Mouse (Mus musculus) heart, embryonic 11.5 days (tissue): ENCODE results near the gene 2010300C02Rik. TPM values are rescaled to one million over a fixed set of nuclear protein-coding genes. Genes with fewer than 3 reads are reported as not detected.

Experiments used
- ATAC-seq: fragments of 200-750 bp; cut with Nextera tagmentation; replicated peaks from 2 replicates; pipeline ENCODE4 v1.8.0; 2017; ENCODE audit warnings: moderate library complexity; ENCODE audit not compliant: insufficient number of reproducible peaks, low FRiP score, low TSS enrichment
- H3K27ac ChIP-seq: fragments of 300-500 bp; sonication (generic); 2 replicates; pipeline ENCODE4 v1.5.1; 2014; ENCODE audit warnings: mild to moderate bottlenecking, low read depth, low read length
- H3K27me3 ChIP-seq: fragments of 300-500 bp; sonication (generic); 2 replicates; pipeline ENCODE4 v1.6.1; 2014; ENCODE audit warnings: mild to moderate bottlenecking, low read length, mixed read lengths; ENCODE audit not compliant: control insufficient read depth, insufficient read depth
- H3K36me3 ChIP-seq: fragments of 300-500 bp; sonication (generic); 2 replicates; pipeline ENCODE4 v1.6.1; 2014; ENCODE audit warnings: mild to moderate bottlenecking, low read length, moderate library complexity, mixed read lengths; ENCODE audit not compliant: control insufficient read depth, insufficient read depth
- H3K4me1 ChIP-seq: fragments of 300-500 bp; sonication (generic); 2 replicates; pipeline ENCODE4 v1.6.1; 2014; ENCODE audit warnings: low read length; ENCODE audit not compliant: control insufficient read depth, insufficient read depth
- H3K4me2 ChIP-seq: fragments of 300-500 bp; sonication (generic); 2 replicates; pipeline ENCODE4 v1.6.1; 2014; ENCODE audit warnings: mild to moderate bottlenecking, moderate library complexity
- H3K4me3 ChIP-seq: fragments of 300-500 bp; sonication (generic); 2 replicates; pipeline ENCODE4 v1.5.1; 2014; ENCODE audit warnings: low read depth, low read length
- H3K9ac ChIP-seq: fragments of 300-500 bp; sonication (generic); 2 replicates; pipeline ENCODE4 v1.6.1; 2014; ENCODE audit warnings: mild to moderate bottlenecking, low read depth, low read length, moderate library complexity
- H3K9me3 ChIP-seq: fragments of 300-500 bp; sonication (generic); replicated peaks from 2 replicates; pipeline ENCODE4 v1.6.1; 2016; ENCODE audit warnings: low read length; ENCODE audit not compliant: control insufficient read depth
- WGBS: fragments of 180-500 bp; shearing (Covaris S2); extraction: QIAGEN DNeasy Blood & Tissue Kit; methylation state at CpG from one replicate; pipeline ENCODE4 v1.1.7; 2014; ENCODE audit not compliant: insufficient replicate concordance; 5-methylcytosine and 5-hydroxymethylcytosine counted together
- polyA plus RNA-seq: library from polyadenylated mRNA; unstranded; fragments of >200 nt; fragmentation: Nextera tagmentation; extraction: Ambion mirVana; gene quantifications from 2 replicates; pipeline ENCODE4 v1.2.1, GENCODE M21; 2014

Gene 2010300C02Rik
- 2.8 and 3.7 TPM in 2 replicates for polyA plus RNA-seq

DNA sequence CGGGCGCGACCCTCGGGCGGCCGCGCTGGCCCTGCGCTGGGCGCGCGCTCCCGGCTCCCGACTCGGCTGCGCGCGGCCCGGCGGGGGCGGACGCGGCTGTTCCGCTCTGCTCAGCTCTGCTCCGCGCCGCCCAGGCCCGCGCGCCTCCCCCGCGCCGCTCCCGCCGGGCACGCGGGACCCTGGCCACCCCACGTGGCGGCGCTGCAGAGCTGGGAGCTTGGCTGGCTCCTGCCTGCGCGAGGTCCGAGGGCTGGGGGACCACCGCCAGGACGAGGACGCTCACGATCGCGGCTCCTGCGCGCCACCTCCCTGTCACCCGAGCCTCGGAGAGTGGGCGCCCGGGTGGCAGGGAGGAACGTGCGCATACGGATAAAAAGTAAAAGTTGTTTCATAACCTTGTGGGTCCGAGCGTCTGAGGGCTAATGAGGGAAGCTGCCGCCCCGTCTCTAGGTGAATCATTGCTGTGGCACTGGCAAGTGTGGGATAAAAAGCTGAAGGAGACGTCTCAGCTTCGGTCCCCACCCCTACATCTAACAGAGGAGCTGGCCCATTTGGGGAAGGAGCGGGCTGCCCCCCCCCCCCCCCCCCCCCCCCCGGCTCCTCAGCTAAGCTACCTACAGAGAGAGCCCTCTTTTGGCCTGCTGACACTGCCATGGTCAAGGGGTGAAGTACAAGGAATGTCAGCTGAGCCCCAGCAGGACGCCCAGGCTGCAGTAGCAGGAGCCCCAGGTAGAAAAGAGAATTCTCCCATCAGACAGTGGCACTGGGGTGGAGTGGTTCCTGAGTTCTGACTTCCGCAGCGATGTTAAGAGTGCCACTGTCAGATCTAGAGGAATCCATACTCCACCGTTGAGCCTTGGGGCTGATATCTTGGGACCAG is at the start of gene 2010300C02Rik:
Gene 2010300C02Rik, minus strand, starts transcription at position 325 of the 880 bp plus-strand sequence.
- Histone ChIP-seq H3K27ac (no peak within 1 kb of the TSS), H3K4me1 (no peaks in the 10 kb centered on the region)
- peak; percentile 74 for ATAC-seq

DNA sequence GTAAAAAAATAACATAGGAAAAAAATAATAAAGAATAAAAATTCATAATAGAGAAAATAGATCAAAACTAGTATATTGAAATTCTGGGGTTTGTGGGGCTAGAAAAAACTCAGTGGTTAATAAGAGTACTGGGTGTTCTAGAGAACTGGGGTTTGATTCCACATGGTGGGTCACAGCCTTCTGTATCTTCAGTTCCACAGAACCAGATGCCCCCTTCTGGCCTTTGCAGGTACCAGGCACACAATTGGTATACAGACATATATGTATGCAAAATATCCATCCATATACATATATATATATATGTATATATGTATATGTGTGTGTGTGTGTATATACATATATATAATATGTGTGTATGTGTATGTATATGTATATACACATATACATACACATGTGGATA is 39.5 kb upstream of the 2010300C02Rik start:
- Histone ChIP-seq H3K4me2 (no peak overlapping the region), H3K27ac (no peak overlapping the region)
- no peak for ATAC-seq

More for the DNA sequence above, at the start of gene 2010300C02Rik:
- no peaks in the 10 kb centered on the region for H3K9me3 ChIP-seq
- peaks cover 17% of the 10 kb centered on the region for H3K27me3 ChIP-seq
- peak within 1 kb of the TSS; percentile 59 for H3K4me3 ChIP-seq
- 1% methylated on average over 65 of the region's 69 CpGs for WGBS
- H3K9ac ChIP-seq = peak within 1 kb of the TSS; percentile 68
- H3K36me3 ChIP-seq = no peaks in the 10 kb centered on the region
- H3K4me2 ChIP-seq = peak within 1 kb of the TSS; percentile 98

DNA sequence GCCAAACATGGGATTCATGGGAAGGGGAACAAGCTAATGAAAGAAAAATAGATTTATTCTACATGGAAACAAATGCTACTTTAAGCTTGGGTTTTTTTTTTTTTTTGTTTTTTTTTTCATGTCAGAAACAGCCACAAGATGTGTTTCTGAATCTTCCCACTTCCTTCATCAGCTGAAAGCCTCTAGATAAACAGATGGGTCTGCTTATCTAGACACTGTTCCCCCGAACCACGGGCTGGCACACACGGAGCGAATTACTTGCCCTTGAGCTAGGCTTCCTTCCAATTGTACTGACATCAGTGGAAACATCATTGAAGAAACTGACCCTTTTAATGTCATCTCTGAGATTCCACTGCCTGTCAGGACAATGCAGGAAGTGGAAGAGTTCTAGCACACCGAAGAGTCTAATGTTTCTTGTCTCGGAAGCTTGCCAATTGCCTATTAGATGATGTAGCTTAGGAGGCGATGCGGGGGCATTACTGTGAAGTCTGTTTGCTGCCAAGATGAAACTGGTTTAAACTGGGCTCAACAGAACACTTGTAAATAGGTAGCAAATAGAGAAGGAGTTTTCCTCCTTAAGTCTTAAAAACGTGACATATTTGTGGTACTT is 24.9 kb upstream of the 2010300C02Rik start:
- H3K4me1 ChIP-seq = no peaks in the 10 kb centered on the region

More for the DNA sequence above, 39.5 kb upstream of the 2010300C02Rik start:
- H3K4me1 ChIP-seq = no peaks in the 10 kb centered on the region
- no peaks in the 10 kb centered on the region for H3K36me3 ChIP-seq
- no peaks in the 10 kb centered on the region for H3K9me3 ChIP-seq
- no peak overlapping the region for H3K4me3 ChIP-seq
- H3K9ac ChIP-seq = no peak overlapping the region
- no peaks in the 10 kb centered on the region for H3K27me3 ChIP-seq

DNA sequence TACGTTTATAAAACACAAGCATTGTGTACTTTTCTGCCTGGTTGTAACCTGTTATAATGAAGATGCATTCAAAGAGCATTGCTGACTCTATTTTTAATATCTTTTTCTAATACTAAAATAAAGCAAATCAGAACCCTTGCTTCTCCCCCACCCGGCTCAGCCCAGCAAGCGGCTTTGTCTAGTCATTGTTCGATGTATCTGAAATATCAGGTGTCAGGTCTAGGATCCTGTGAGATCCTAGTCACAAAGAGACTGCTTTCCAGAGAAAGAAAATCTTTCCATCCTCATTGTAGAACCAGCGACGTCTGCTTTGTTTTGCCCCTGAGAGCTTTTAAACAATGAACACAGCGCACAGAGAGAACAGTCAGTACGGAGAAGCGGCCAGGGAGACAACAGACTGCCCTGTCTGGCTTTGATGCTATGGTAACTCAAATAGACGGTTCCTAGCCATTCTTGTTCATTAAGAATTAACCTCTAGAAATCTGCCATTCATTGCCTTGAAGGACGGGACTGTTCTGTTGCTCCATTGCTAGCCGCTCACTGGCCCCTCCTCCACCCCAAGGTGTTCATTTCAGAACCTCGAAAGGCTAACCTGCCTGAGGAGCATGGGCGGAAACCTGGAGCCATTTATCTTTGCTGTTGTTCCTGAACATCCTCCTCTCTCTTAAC is 22.9 kb upstream of the 2010300C02Rik start:
- H3K4me2 ChIP-seq = no peak overlapping the region
- no peak for ATAC-seq
- H3K4me3 ChIP-seq = no peak overlapping the region
- H3K36me3 ChIP-seq = no peaks in the 10 kb centered on the region
- no peaks in the 10 kb centered on the region for H3K4me1 ChIP-seq
- 0 out of 2 replicates have a peak, but pooled peaks cover 2% of the 10 kb centered on the region for H3K9me3 ChIP-seq
- H3K9ac ChIP-seq = no peak overlapping the region
- 70% methylated on average over 14 of the region's 14 CpGs for WGBS
- H3K27ac ChIP-seq = no peak overlapping the region
- H3K27me3 ChIP-seq = no peaks in the 10 kb centered on the region

More for the DNA sequence above, 24.9 kb upstream of the 2010300C02Rik start:
- Histone ChIP-seq H3K27me3 (no peaks in the 10 kb centered on the region), H3K9ac (no peak overlapping the region), H3K27ac (no peak overlapping the region), H3K9me3 (0 out of 2 replicates have a peak, but pooled peaks cover 2% of the 10 kb centered on the region), H3K4me2 (no peak overlapping the region), H3K36me3 (no peaks in the 10 kb centered on the region), H3K4me3 (no peak overlapping the region)
- WGBS = 70% methylated on average over 9 of the region's 9 CpGs
- no peak for ATAC-seq

DNA sequence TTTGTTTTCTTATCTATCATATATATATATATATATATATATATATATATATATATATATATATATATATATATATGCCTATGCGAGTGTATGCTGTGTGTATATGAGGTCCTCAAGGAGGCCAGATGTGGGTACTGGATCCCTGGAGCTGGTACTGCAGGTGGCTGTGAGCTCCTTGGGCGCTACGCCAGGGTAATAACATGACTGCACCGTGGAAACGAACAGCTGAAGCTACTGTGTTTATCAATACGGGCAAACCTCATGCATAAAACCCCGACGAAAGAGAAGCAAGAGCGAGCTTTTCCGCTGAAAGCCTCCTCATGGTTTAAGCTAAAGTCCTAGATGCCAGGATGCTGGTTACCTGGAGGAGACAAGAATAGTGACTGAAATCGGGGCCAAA is 22.2 kb upstream of the 2010300C02Rik start:
- Histone ChIP-seq H3K4me1 (no peaks in the 10 kb centered on the region), H3K4me2 (no peak overlapping the region)
- WGBS = 86% methylated on average over 11 of the region's 11 CpGs

DNA sequence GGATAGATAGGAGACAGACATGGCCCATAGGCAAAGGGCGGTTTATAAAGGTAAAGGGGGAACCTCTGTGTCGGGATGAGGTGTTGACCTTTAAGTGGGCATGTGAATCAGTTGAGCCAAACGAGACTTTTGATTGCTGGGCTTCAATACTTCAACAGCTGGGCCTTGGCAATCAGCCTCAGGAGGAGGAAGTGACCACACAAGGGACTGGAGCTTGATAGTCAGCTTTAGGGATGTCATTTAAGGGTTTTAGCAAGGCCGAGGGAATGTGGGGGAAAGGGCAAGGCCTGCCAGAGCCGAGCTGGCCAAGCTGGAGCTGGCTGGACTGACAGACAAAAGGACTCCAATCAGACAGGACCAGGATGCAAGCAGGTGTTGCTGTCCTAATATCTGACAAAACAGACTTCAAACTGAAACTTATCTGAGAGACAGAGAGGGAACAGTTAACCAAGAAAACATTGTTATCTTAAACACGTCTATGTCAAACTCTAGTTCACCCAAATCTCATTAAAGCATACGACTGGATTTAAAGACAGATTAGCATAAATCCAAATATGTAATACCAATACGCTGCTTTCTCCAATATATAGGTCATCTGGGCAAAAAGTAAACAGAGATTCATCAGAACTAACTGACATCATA is 20.4 kb upstream of the 2010300C02Rik start:
- Histone ChIP-seq H3K4me3 (no peak overlapping the region), H3K27ac (no peak overlapping the region), H3K9ac (no peak overlapping the region), H3K36me3 (no peaks in the 10 kb centered on the region), H3K4me1 (no peaks in the 10 kb centered on the region), H3K9me3 (no peaks in the 10 kb centered on the region), H3K27me3 (no peaks in the 10 kb centered on the region), H3K4me2 (no peak overlapping the region)
- no peak for ATAC-seq
- WGBS = 62% methylated on average over 8 of the region's 8 CpGs

More for the DNA sequence above, 22.2 kb upstream of the 2010300C02Rik start:
- Histone ChIP-seq H3K9me3 (0 out of 2 replicates have a peak, but pooled peaks cover 2% of the 10 kb centered on the region), H3K27ac (no peak overlapping the region), H3K27me3 (no peaks in the 10 kb centered on the region), H3K36me3 (no peaks in the 10 kb centered on the region), H3K4me3 (no peak overlapping the region), H3K9ac (no peak overlapping the region)
- no peak for ATAC-seq

DNA sequence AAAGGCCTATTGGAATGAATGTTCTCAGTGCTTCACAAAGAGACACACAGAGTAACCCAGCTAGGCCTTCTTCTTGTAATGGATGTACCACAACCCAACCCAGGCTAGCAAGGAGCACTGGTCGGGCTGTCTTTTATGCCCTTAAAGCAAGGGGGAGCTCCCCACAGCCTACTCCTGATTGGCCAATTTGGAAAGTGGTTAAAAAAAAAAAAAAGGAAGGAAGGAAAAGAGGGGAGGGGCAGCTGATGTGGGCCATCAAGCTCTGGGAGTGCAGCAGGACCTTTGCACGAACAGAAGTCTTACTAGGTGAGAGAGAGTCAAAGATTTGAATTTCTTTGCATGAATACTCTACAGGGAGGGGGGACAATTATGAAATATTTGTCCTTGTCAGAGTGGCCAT is 19.0 kb upstream of the 2010300C02Rik start:
- Histone ChIP-seq H3K36me3 (no peaks in the 10 kb centered on the region), H3K27me3 (no peaks in the 10 kb centered on the region), H3K9ac (no peak overlapping the region), H3K4me2 (no peak overlapping the region), H3K27ac (no peak overlapping the region), H3K4me1 (no peaks in the 10 kb centered on the region), H3K9me3 (no peaks in the 10 kb centered on the region), H3K4me3 (no peak overlapping the region)
- WGBS = 58% methylated on average over 2 of the region's 2 CpGs
- ATAC-seq = no peak

DNA sequence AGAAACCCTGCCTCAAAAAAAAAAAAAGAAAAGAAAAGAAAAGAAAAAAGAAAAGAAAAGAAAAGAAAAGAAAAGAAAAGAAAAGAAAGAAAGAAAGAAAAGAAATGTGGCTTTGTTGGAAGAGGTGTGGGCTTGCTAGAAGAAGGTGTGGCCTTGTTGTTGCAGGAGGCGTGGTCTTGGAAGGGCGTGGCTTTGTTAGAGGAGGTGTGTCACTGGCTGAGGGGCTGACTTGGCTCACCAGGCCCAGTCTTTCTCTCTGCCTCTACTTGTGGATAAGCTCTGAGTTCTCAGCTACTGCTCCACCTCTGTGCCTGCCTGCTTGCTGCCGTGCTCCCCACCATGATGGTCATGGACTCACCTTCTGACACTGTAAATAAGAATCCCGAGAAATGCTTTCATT is 17.2 kb upstream of the 2010300C02Rik start:
- 76% methylated on average over 4 of the region's 4 CpGs for WGBS
- H3K27me3 ChIP-seq = no peaks in the 10 kb centered on the region
- no peak for ATAC-seq
- H3K36me3 ChIP-seq = no peaks in the 10 kb centered on the region
- H3K9me3 ChIP-seq = no peaks in the 10 kb centered on the region
- H3K4me2 ChIP-seq = no peak overlapping the region
- no peak overlapping the region for H3K4me3 ChIP-seq
- no peak overlapping the region for H3K9ac ChIP-seq
- H3K4me1 ChIP-seq = no peaks in the 10 kb centered on the region
- no peak overlapping the region for H3K27ac ChIP-seq
